Mouse (Mus musculus): Measurements from ENCODE around the gene Cntn4. TPM values are rescaled to one million over a fixed set of nuclear protein-coding genes. Genes with fewer than 3 reads are reported as not detected.

Cntn4 gene
- polyA plus RNA-seq, 1 experiment from 2014 or later: 4.6 TPM

GRCm38 (mm10) chr6:106473871-106474270 is 796.4 kb downstream of the Cntn4 start:
- H3K27ac ChIP-seq: no peak overlapping the region
- no peak overlapping the region for H3K9ac ChIP-seq
- WGBS: 83% methylated on average over 2 of the region's 2 CpGs
- H3K4me2 ChIP-seq: no peak overlapping the region
- no peaks in the 10 kb centered on the region for H3K4me1 ChIP-seq
- ATAC-seq (replicated peaks; ENCODE audit: low FRiP score): no peak
- H3K9me3 ChIP-seq (replicated peaks): no peaks in the 10 kb centered on the region
- H3K36me3 ChIP-seq: no peaks in the 10 kb centered on the region
- no peaks in the 10 kb centered on the region for H3K27me3 ChIP-seq
- H3K4me3 ChIP-seq (replicated peaks): no peak overlapping the region

- no peak for ATAC-seq (replicated peaks; ENCODE audit: low FRiP score)
- Histone ChIP-seq H3K9me3 (replicated peaks) (no peaks in the 10 kb centered on the region), H3K4me2 (no peak overlapping the region), H3K27me3 (no peaks in the 10 kb centered on the region), H3K9ac (no peak overlapping the region), H3K4me1 (no peaks in the 10 kb centered on the region), H3K4me3 (replicated peaks) (no peak overlapping the region), H3K27ac (no peak overlapping the region), H3K36me3 (no peaks in the 10 kb centered on the region)
- 81% methylated on average over 1 of the region's 1 CpGs for WGBS
Measured at GRCm38 (mm10) chr6:106481533-106481932, 804.1 kb downstream of the Cntn4 start.

DNA sequence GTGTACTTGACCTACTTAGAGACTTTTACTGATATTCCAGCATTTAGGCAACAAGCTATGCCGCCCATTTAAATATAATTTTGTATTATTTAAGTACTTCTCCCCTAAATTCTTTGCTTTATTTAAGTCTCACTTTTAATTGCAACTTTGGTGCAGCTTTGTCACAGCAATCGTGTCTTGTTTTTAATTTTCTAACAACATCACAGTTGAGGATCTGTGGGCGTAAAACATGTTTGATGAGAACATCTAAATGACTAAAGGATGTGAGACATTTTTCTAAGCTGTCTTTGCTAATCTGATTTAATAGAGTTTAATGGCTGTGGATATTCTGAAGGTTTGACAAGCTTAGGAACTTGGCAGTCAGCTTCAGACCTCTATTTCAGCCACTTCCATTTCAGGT is 818.8 kb downstream of the Cntn4 start:
- 56% methylated on average over 3 of the region's 3 CpGs for WGBS
- H3K4me3 ChIP-seq (replicated peaks): no peak overlapping the region
- H3K9me3 ChIP-seq (replicated peaks): no peaks in the 10 kb centered on the region
- no peak overlapping the region for H3K9ac ChIP-seq
- 0 out of 2 replicates have a peak, but pooled peaks have one; percentile 29 for ATAC-seq (replicated peaks; ENCODE audit: low FRiP score)
- H3K4me1 ChIP-seq: no peaks in the 10 kb centered on the region
- H3K4me2 ChIP-seq: no peak overlapping the region
- H3K27me3 ChIP-seq: no peaks in the 10 kb centered on the region
- no peaks in the 10 kb centered on the region for H3K36me3 ChIP-seq
- no peak overlapping the region for H3K27ac ChIP-seq

DNA sequence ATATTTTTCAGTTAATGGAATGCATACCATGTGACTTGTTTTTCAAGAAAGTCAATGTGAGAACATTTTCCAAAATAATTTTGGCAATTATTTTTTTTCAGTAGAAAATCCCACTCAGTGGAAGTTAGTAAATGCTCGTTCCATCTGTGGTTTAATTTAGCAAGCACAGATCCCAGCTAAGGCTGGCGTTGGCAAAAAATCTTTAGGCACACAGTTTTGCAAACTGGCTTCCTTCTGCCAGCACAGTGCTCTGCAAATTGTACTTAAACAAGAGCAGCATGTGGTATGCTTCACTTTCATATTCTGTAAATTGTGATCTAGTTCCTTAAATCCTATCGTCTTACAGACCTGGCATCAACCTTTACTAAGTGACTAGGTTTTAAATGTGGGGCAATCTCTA is 821.7 kb downstream of the Cntn4 start:
- H3K9me3 ChIP-seq (replicated peaks): no peaks in the 10 kb centered on the region
- no peaks in the 10 kb centered on the region for H3K27me3 ChIP-seq
- no peak for ATAC-seq (replicated peaks; ENCODE audit: low FRiP score)
- no peaks in the 10 kb centered on the region for H3K36me3 ChIP-seq
- H3K4me3 ChIP-seq (replicated peaks): no peak overlapping the region
- H3K9ac ChIP-seq: no peak overlapping the region
- H3K4me2 ChIP-seq: no peak overlapping the region
- no peaks in the 10 kb centered on the region for H3K4me1 ChIP-seq
- 87% methylated on average over 3 of the region's 3 CpGs for WGBS
- H3K27ac ChIP-seq: no peak overlapping the region

- no peaks in the 10 kb centered on the region for H3K36me3 ChIP-seq
- no peak overlapping the region for H3K9ac ChIP-seq
- H3K4me2 ChIP-seq: no peak overlapping the region
- no peaks in the 10 kb centered on the region for H3K9me3 ChIP-seq (replicated peaks)
- H3K4me1 ChIP-seq: no peaks in the 10 kb centered on the region
- no peaks in the 10 kb centered on the region for H3K27me3 ChIP-seq
- no peak overlapping the region for H3K4me3 ChIP-seq (replicated peaks)
- no peak for ATAC-seq (replicated peaks; ENCODE audit: low FRiP score)
- H3K27ac ChIP-seq: no peak overlapping the region
- WGBS: 40% methylated on average over 9 of the region's 9 CpGs
Measured at GRCm38 (mm10) chr6:106503961-106504360, 826.5 kb downstream of the Cntn4 start.

- Histone ChIP-seq H3K4me3 (replicated peaks) (no peak overlapping the region), H3K27ac (no peak overlapping the region), H3K4me2 (no peak overlapping the region), H3K27me3 (no peaks in the 10 kb centered on the region), H3K9me3 (replicated peaks) (no peaks in the 10 kb centered on the region), H3K36me3 (no peaks in the 10 kb centered on the region), H3K4me1 (no peaks in the 10 kb centered on the region), H3K9ac (no peak overlapping the region)
- WGBS: 68% methylated on average over 1 of the region's 1 CpGs
- no peak for ATAC-seq (replicated peaks; ENCODE audit: low FRiP score)
Measured at GRCm38 (mm10) chr6:106520367-106520766, 842.9 kb downstream of the Cntn4 start.

GRCm38 (mm10) chr6:106543500-106543899 is 866.0 kb downstream of the Cntn4 start:
- Histone ChIP-seq H3K36me3 (no peaks in the 10 kb centered on the region), H3K4me2 (no peak overlapping the region), H3K27me3 (no peaks in the 10 kb centered on the region), H3K27ac (no peak overlapping the region), H3K4me1 (no peaks in the 10 kb centered on the region), H3K9ac (no peak overlapping the region), H3K4me3 (replicated peaks) (no peak overlapping the region), H3K9me3 (replicated peaks) (no peaks in the 10 kb centered on the region)
- ATAC-seq (replicated peaks; ENCODE audit: low FRiP score): no peak

- 79% methylated on average over 6 of the region's 6 CpGs for WGBS
Measured at GRCm38 (mm10) chr6:106561649-106562048, 884.2 kb downstream of the Cntn4 start.

DNA sequence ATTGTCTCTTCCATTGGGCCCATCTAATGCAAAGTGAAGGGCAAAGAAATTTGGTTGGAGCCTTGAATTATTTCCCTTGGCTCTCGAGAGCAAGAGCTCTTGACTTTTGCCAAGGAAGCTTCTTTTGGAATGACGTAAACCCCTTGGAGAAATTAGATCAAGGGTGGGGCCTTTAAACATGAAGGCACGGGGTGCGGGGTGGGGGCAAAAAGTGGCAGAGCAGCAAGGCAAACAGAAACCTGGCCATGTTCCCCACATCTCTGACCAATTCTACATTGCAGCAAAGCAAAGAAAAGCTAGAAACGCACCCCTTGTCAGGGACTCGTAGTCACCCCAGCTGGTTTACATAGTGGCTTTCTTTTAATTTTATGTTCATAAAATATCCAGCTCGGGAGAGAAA is 887.9 kb downstream of the Cntn4 start:
- no peaks in the 10 kb centered on the region for H3K36me3 ChIP-seq
- 78% methylated on average over 7 of the region's 7 CpGs for WGBS
- no peak overlapping the region for H3K27ac ChIP-seq
- no peak for ATAC-seq (replicated peaks; ENCODE audit: low FRiP score)
- no peak overlapping the region for H3K9ac ChIP-seq
- no peaks in the 10 kb centered on the region for H3K9me3 ChIP-seq (replicated peaks)
- H3K4me3 ChIP-seq (replicated peaks): no peak overlapping the region
- H3K4me1 ChIP-seq: no peaks in the 10 kb centered on the region
- no peak overlapping the region for H3K4me2 ChIP-seq
- no peaks in the 10 kb centered on the region for H3K27me3 ChIP-seq

More at GRCm38 (mm10) chr6:106561649-106562048, 884.2 kb downstream of the Cntn4 start:
- H3K9me3 ChIP-seq (replicated peaks): no peaks in the 10 kb centered on the region
- H3K27me3 ChIP-seq: no peaks in the 10 kb centered on the region
- no peak overlapping the region for H3K4me2 ChIP-seq
- H3K36me3 ChIP-seq: no peaks in the 10 kb centered on the region
- H3K4me3 ChIP-seq (replicated peaks): no peak overlapping the region
- no peak for ATAC-seq (replicated peaks; ENCODE audit: low FRiP score)
- H3K9ac ChIP-seq: no peak overlapping the region
- H3K4me1 ChIP-seq: no peaks in the 10 kb centered on the region
- H3K27ac ChIP-seq: no peak overlapping the region

DNA sequence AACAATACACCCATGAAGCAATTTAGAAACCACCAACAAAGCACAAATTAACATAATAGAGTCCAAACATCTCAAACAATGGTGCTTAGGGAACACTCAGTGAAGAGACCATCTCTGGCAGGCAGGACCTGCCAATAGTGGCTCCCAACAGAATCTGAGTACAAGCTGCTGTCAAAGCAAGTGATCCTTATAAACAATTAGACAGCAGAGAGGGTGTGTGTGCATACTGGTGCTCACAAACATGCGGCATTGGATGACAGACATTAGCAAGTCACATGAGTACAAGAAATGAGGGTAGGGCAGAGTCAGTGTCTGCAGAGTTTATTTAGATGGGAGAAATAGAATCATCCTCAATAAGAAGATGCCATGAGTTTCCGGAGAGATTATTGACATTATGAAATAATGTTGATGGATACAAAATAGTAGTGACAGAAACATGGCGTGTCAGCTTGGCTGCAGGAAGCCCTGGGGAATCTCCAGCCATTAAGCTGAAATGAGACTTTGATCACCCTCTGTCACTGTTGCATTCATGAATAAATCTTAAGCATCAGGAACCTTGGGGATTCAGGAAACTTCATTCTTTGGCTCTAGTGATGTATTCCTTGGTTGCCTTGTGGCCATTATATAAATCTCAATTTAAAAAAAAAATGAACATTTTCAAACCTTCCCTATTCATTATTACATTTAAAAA is 888.5 kb downstream of the Cntn4 start:
- H3K9ac ChIP-seq: no peak overlapping the region
- whole genome bisulfite sequencing: 87% methylated on average over 3 of the region's 3 CpGs
- no peak overlapping the region for H3K4me3 ChIP-seq (replicated peaks)
- no peak overlapping the region for H3K27ac ChIP-seq
- H3K4me1 ChIP-seq: no peaks in the 10 kb centered on the region
- H3K9me3 ChIP-seq (replicated peaks): no peaks in the 10 kb centered on the region
- no peaks in the 10 kb centered on the region for H3K36me3 ChIP-seq
- ATAC-seq (replicated peaks; ENCODE audit: low FRiP score): no peak
- H3K27me3 ChIP-seq: no peaks in the 10 kb centered on the region
- no peak overlapping the region for H3K4me2 ChIP-seq

DNA sequence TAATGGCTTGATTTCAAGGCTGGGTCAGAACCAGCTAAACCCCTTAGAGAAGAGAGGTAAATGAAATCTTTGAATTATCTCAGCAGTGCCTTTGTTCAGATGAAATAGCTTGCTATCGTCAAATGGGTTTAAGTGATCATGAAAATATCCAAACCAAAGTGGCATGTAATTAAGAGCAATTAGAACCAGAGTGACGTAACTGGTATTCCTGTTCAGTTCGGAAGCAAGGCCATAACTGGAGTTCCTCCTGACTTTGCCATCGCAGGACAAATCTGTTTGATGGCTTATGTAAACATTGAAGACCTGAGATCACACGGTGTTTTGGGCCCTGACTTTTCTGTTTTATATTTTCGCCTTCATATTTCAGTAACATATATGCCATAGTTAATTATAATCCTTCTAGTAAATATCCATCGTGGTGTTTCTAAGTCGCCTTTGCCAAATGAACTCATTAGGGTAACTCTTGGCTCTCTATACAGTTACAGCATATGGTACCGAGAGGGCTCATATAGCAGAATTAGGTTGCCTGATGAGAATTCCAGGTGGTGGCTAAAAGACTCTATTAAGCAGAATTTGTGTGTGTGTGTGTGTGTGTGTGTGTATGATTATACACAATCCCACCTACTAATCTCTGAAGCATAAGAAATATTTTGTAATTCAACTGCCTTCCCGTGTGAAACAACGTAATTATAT is 889.6 kb downstream of the Cntn4 start:
- Histone ChIP-seq H3K27me3 (no peaks in the 10 kb centered on the region), H3K27ac (no peak overlapping the region), H3K36me3 (no peaks in the 10 kb centered on the region), H3K4me1 (no peaks in the 10 kb centered on the region), H3K9me3 (replicated peaks) (no peaks in the 10 kb centered on the region), H3K9ac (no peak overlapping the region), H3K4me2 (no peak overlapping the region), H3K4me3 (replicated peaks) (no peak overlapping the region)
- no peak for ATAC-seq (replicated peaks; ENCODE audit: low FRiP score)
- 88% methylated on average over 11 of the region's 11 CpGs for WGBS

- Histone ChIP-seq H3K4me2 (no peak overlapping the region), H3K4me3 (replicated peaks) (no peak overlapping the region), H3K4me1 (no peaks in the 10 kb centered on the region), H3K36me3 (no peaks in the 10 kb centered on the region), H3K27ac (no peak overlapping the region), H3K27me3 (no peaks in the 10 kb centered on the region), H3K9me3 (replicated peaks) (no peaks in the 10 kb centered on the region), H3K9ac (no peak overlapping the region)
- WGBS: 77% methylated on average over 5 of the region's 5 CpGs
- ATAC-seq (replicated peaks; ENCODE audit: low FRiP score): no peak
Measured at GRCm38 (mm10) chr6:106580124-106580523, 902.7 kb downstream of the Cntn4 start.
